Mouse (Mus musculus) spleen, postnatal 10 days (tissue): ENCODE data around the gene Syt14.

Experiments used
- DNase-seq, 2 experiments: peaks; one replicate each; pipeline ENCODE4 v3.0.0; 2021 to 2022; ENCODE audit warnings: low spot score in 2 of 2

Gene Syt14

GRCm38 (mm10) chr1:192864440-192864839 is 171.1 kb downstream of the Syt14 start:
- no peak for DNase-seq

- DNase-seq = no peak
Observed at GRCm38 (mm10) chr1:192861305-192861960, 174.1 kb downstream of the Syt14 start.

GRCm38 (mm10) chr1:192860273-192860672 is 175.3 kb downstream of the Syt14 start:
- no peak for DNase-seq

- DNase-seq = no peak
Observed at GRCm38 (mm10) chr1:192857582-192857981, 178.0 kb downstream of the Syt14 start.

GRCm38 (mm10) chr1:192856931-192857330 is 178.6 kb downstream of the Syt14 start:
- no peak for DNase-seq

- peak in 1 of 2 experiments; percentile 61 for DNase-seq
Observed at GRCm38 (mm10) chr1:192856411-192856810, 179.2 kb downstream of the Syt14 start.

- no peak for DNase-seq
Observed at GRCm38 (mm10) chr1:192855474-192856230, 179.9 kb downstream of the Syt14 start, which contains the start of gene Sertad4. TSS of gene Sertad4 (minus strand) at chr1:192855756.

GRCm38 (mm10) chr1:192854819-192855271 is 180.7 kb downstream of the Syt14 start:
- DNase-seq = no peak

GRCm38 (mm10) chr1:192853988-192854818 is 181.4 kb downstream of the Syt14 start:
- no peak for DNase-seq

GRCm38 (mm10) chr1:192853429-192853828 is 182.1 kb downstream of the Syt14 start:
- DNase-seq = no peak

- DNase-seq = no peak
Observed at GRCm38 (mm10) chr1:192852047-192852446, 183.5 kb downstream of the Syt14 start.

- DNase-seq = no peak
Observed at GRCm38 (mm10) chr1:192851640-192852039, 183.9 kb downstream of the Syt14 start.

GRCm38 (mm10) chr1:192851126-192851525 is 184.4 kb downstream of the Syt14 start:
- DNase-seq = no peak

GRCm38 (mm10) chr1:192849616-192850015 is 186.0 kb downstream of the Syt14 start:
- DNase-seq = no peak

GRCm38 (mm10) chr1:192847254-192847653 is 188.3 kb downstream of the Syt14 start:
- no peak for DNase-seq
